Mouse (Mus musculus): ENCODE results near the gene Art5.
"Not testable (repeated sequence)": the region's sequence is repeated elsewhere in the genome, so short reads cannot be mapped to it uniquely, and the experiment has no call there.

Art5 gene

GRCm38 (mm10) chr7:102080311-102080710, 29.0 kb downstream of the Art5 start:
- DNase-seq, result no peak

GRCm38 (mm10) chr7:102078517-102078916, 30.8 kb downstream of the Art5 start:
- peak; percentile 41 for DNase-seq

- DNase-seq, result no peak
These were observed 32.5 kb downstream of the Art5 start for GRCm38 (mm10) chr7:102076714-102077296.

GRCm38 (mm10) chr7:102066363-102066762, 42.9 kb downstream of the Art5 start:
- no peak for DNase-seq

- peak; percentile 94 for DNase-seq
These were observed 44.0 kb downstream of the Art5 start, which contains the start of the genes Rnf121, Xndc1 and Xntrpc for GRCm38 (mm10) chr7:102065046-102065891. TSS of gene Rnf121 (minus strand) at chr7:102065469. TSS of gene Xndc1 (plus strand) at chr7:102065511. TSS of gene Xntrpc (plus strand) at chr7:102065713.

- DNase-seq, result no peak
These were observed 44.6 kb downstream of the Art5 start for GRCm38 (mm10) chr7:102064655-102065045.

GRCm38 (mm10) chr7:102063891-102064290, 45.4 kb downstream of the Art5 start:
- no peak for DNase-seq

GRCm38 (mm10) chr7:102062203-102062602, 47.1 kb downstream of the Art5 start:
- no peak for DNase-seq

GRCm38 (mm10) chr7:102061353-102061752, 47.9 kb downstream of the Art5 start:
- no peak for DNase-seq

- DNase-seq, result not testable (repeated sequence)
These were observed 60.8 kb downstream of the Art5 start for GRCm38 (mm10) chr7:102048524-102048923.

Measured in kidney, postnatal 14 days (tissue).